Mouse (Mus musculus) forebrain, embryonic 10.5 days (tissue): Measurements from ENCODE around the gene Dnajc3. TPM values are rescaled to one million over a fixed set of nuclear protein-coding genes. Genes with fewer than 3 reads are reported as not detected.

Experiments
- DNase-seq: peaks from one replicate; pipeline ENCODE4 v3.0.0-alpha.2; 2017; ENCODE audit warnings: low spot score; ENCODE audit errors: extremely low spot score
- H3K27ac ChIP-seq: fragments of 300-500 bp; sonication (generic); 2 replicates; pipeline ENCODE4 v1.5.1; 2016; ENCODE audit warnings: mild to moderate bottlenecking
- H3K27me3 ChIP-seq: fragments of 300-500 bp; sonication (generic); 2 replicates; pipeline ENCODE4 v1.6.1; 2016; ENCODE audit warnings: mild to moderate bottlenecking; ENCODE audit not compliant: poor library complexity, severe bottlenecking
- H3K36me3 ChIP-seq: fragments of 300-500 bp; sonication (generic); replicated peaks from 2 replicates; pipeline ENCODE4 v1.6.1; 2016; ENCODE audit warnings: mild to moderate bottlenecking, moderate library complexity
- H3K4me1 ChIP-seq: fragments of 300-500 bp; sonication (generic); 2 replicates; pipeline ENCODE4 v1.6.1; 2016
- H3K4me3 ChIP-seq: fragments of 300-500 bp; sonication (generic); 2 replicates; pipeline ENCODE4 v1.5.1; 2016; ENCODE audit warnings: mild to moderate bottlenecking, moderate library complexity
- H3K9me3 ChIP-seq: fragments of 300-500 bp; sonication (generic); 2 replicates; pipeline ENCODE4 v1.6.1; 2016; ENCODE audit warnings: mild to moderate bottlenecking, moderate library complexity
- WGBS: fragments of 180-500 bp; shearing (Covaris S2); methylation state at CpG from one replicate; pipeline ENCODE4 v1.1.7; 2016; 5-methylcytosine and 5-hydroxymethylcytosine counted together
- polyA plus RNA-seq: library from polyadenylated mRNA; unstranded; fragments of >200 nt; fragmentation: Nextera tagmentation; extraction: Ambion mirVana; gene quantifications from 2 replicates; pipeline ENCODE4 v1.2.1, GENCODE M21; 2016

The Dnajc3 gene
- polyA plus RNA-seq, 1 experiment from 2014 or later, result 28.4 TPM

- WGBS, result 24% methylated on average over 5 of the region's 5 CpGs
- Histone ChIP-seq H3K9me3 (no peaks in the 10 kb centered on the region), H3K27ac (no peak overlapping the region), H3K27me3 (no peaks in the 10 kb centered on the region), H3K4me1 (peaks cover 21% of the 10 kb centered on the region), H3K4me3 (no peak overlapping the region), H3K36me3 (peaks cover 21% of the 10 kb centered on the region)
- no peak for DNase-seq
Observed at GRCm38 (mm10) chr14:119005834-119006233, 68.1 kb downstream of the Dnajc3 start.

DNA sequence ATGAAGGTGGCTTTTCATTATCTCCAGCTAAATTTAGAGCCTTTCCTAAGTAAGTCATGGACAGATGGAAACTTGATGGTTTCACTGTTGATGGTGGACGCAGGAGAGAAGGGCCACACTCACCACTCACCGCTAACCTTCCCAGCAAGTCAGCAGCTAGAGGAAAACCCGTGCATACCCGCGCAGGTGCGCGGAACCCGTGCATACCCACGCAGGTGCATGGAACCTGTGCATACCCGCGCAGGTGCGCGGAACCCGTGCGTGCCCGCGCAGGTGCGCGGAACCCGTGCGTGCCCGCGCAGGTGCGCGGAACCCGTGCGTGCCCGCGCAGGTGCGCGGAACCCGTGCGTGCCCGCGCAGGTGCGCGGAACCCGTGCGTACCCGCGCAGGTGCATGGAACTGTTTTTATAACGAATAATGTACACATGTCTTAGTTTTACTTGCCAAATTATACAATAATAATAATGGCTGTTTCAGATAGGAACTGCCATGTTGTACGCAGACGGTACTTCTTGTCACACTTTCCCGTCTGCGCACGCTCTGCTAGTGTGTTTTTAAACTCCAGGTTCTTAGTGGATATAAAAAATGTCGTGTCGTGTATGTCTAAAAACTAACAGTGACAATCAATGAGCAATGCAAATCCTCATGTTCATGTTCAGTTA lies 68.8 kb downstream of the Dnajc3 start:
- 2% methylated on average over 49 of the region's 49 CpGs for WGBS
- Histone ChIP-seq H3K27ac (peak overlapping the region; percentile 64), H3K4me3 (peak overlapping the region; percentile 59), H3K4me1 (peaks cover 21% of the 10 kb centered on the region), H3K36me3 (peaks cover 18% of the 10 kb centered on the region), H3K27me3 (no peaks in the 10 kb centered on the region), H3K9me3 (no peaks in the 10 kb centered on the region)
- DNase-seq, result no peak

DNA sequence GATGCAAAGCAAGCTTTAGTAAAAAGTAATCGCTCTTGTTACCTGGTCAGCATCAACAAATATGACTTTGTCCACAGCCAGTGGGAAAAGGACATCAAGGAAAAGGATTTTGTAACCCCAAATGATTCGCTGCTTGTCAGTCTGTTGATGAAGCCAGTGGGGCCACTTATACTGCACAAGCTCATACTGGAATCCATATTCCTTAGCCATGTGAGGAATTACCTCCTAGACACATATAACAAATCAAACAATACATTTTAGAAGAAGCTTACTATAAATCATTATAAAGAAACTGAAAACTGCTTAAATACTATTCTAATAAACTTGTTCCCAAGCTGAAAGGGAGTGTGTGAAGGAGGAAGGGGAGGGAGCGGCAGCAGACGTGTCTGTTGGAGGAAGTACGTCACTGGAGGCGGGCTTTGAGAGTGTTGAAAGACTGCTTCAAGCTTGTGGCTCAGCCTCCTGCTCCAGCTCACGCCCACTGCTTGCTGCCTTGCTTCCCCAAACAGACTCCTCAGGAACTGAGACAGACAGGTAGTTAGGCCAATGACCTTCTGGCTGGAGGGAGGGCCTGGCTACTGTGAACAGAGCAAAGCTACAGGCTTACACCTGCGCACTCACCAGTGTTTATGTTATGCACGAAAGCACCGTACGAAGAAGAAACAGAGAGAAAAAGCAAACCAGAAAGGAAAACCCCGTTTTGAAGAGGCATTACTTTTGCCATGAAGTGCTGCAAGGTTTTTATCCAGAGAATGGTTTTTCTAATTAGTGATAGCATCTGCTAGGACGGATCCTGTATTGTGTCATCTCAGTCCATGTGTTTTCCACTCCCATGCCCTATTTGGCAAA lies 69.6 kb downstream of the Dnajc3 start:
- Histone ChIP-seq H3K9me3 (no peaks in the 10 kb centered on the region), H3K36me3 (peaks cover 18% of the 10 kb centered on the region), H3K4me3 (peak overlapping the region; percentile 59), H3K27me3 (no peaks in the 10 kb centered on the region), H3K4me1 (peaks cover 21% of the 10 kb centered on the region), H3K27ac (peak overlapping the region; percentile 64)
- DNase-seq, result peak; percentile 93
- WGBS, result 1% methylated on average over 13 of the region's 13 CpGs

GRCm38 (mm10) chr14:119008031-119008590 lies 70.3 kb downstream of the Dnajc3 start:
- H3K9me3 ChIP-seq, result no peaks in the 10 kb centered on the region
- WGBS, result 49% methylated on average over 7 of the region's 7 CpGs
- peaks cover 21% of the 10 kb centered on the region for H3K36me3 ChIP-seq
- no peak for DNase-seq
- peak overlapping the region; percentile 59 for H3K4me3 ChIP-seq
- peaks cover 24% of the 10 kb centered on the region for H3K4me1 ChIP-seq
- no peaks in the 10 kb centered on the region for H3K27me3 ChIP-seq
- peak overlapping the region; percentile 64 for H3K27ac ChIP-seq

- no peak for DNase-seq
- Histone ChIP-seq H3K9me3 (no peaks in the 10 kb centered on the region), H3K4me3 (no peak overlapping the region), H3K4me1 (peaks cover 25% of the 10 kb centered on the region), H3K36me3 (peaks cover 31% of the 10 kb centered on the region), H3K27ac (no peak overlapping the region), H3K27me3 (no peaks in the 10 kb centered on the region)
- WGBS, result 95% methylated on average over 2 of the region's 2 CpGs
Observed at GRCm38 (mm10) chr14:119009531-119009930, 71.8 kb downstream of the Dnajc3 start.

DNA sequence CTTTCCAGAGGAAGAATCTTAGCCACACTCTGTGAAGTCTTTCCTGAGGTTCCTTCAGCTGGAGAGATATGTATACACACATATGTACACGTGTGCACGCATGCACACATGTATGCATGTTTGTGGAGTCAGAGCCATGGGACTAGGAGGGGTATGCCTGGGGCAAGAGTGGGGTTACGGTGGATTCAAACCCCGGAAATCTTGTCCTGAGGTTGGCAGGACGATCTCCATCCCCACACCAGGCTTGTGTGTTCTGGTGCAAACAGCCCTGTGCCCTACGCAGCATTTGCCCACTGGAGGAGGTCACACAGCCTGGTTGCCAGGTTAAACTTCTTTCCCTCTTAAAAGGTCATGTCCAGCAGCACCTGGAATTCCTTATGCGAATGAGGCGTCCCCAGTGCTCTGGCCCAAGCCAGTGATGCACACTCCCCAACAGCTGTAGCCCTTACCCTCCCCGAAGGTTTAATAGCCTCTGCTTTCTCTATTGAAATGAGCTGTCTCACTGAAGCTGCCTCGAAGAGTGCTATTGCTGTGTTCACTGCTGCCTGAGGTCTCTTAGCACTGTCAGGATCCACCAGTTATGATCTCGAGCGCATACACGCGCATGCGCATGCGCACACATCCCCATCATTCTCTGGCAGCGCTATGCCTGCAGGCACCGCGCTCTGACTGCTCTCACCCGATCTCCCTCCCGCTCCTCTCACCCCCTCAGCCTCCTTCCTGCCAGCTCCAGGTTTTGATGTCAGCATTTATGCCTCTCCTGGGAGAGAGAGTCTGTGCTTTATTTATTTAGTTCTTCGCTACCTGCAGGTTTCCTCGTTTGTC lies 75.0 kb downstream of the Dnajc3 start:
- 70% methylated on average over 23 of the region's 23 CpGs for WGBS
- H3K27me3 ChIP-seq, result no peaks in the 10 kb centered on the region
- H3K27ac ChIP-seq, result peak overlapping the region; percentile 32; the same call in 1 of the 2 replicates
- peak; percentile 41 for DNase-seq
- peak overlapping the region; percentile 22; the same call in 1 of the 2 replicates for H3K4me3 ChIP-seq
- H3K4me1 ChIP-seq, result peaks cover 10% of the 10 kb centered on the region
- H3K36me3 ChIP-seq, result peaks cover 48% of the 10 kb centered on the region
- no peaks in the 10 kb centered on the region for H3K9me3 ChIP-seq

GRCm38 (mm10) chr14:119013549-119013948 lies 75.8 kb downstream of the Dnajc3 start:
- H3K4me1 ChIP-seq, result peaks cover 4% of the 10 kb centered on the region; the same call in 1 of the 2 replicates
- H3K36me3 ChIP-seq, result peaks cover 54% of the 10 kb centered on the region
- no peak for DNase-seq
- H3K27ac ChIP-seq, result no peak overlapping the region
- no peaks in the 10 kb centered on the region for H3K9me3 ChIP-seq
- WGBS, result 80% methylated on average over 12 of the region's 12 CpGs
- H3K27me3 ChIP-seq, result no peaks in the 10 kb centered on the region
- H3K4me3 ChIP-seq, result no peak overlapping the region

DNA sequence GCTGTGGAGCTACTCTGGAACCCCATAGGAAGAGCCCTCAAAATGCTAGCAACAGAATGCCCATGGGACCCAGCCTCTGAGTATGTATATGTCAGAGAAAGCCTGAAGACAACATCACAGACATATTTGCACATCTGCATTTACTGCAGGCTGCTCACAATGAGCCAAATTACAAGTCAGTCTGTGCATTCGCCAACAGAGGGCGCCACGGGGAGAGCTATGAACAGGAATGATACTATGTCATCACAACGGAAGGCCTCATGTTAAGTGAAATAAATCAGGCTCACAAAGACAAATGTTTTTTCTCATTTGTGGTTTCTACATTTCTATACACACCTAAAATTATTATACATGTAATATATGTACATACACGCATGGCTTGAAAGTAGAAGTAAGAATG lies 88.1 kb downstream of the Dnajc3 start:
- peaks cover 34% of the 10 kb centered on the region for H3K36me3 ChIP-seq
- no peak for DNase-seq

GRCm38 (mm10) chr14:119027130-119027529 lies 89.4 kb downstream of the Dnajc3 start:
- no peaks in the 10 kb centered on the region for H3K9me3 ChIP-seq
- no peaks in the 10 kb centered on the region for H3K4me1 ChIP-seq
- H3K4me3 ChIP-seq, result no peak overlapping the region
- 60% methylated on average over 4 of the region's 4 CpGs for WGBS
- peak; percentile 46 for DNase-seq
- no peak overlapping the region for H3K27ac ChIP-seq
- H3K27me3 ChIP-seq, result no peaks in the 10 kb centered on the region
- H3K36me3 ChIP-seq, result peaks cover 47% of the 10 kb centered on the region

More for the DNA sequence above, 88.1 kb downstream of the Dnajc3 start:
- no peaks in the 10 kb centered on the region for H3K27me3 ChIP-seq
- H3K4me1 ChIP-seq, result no peaks in the 10 kb centered on the region
- H3K9me3 ChIP-seq, result no peaks in the 10 kb centered on the region
- H3K4me3 ChIP-seq, result no peak overlapping the region
- 72% methylated on average over 5 of the region's 5 CpGs for WGBS
- no peak overlapping the region for H3K27ac ChIP-seq

DNA sequence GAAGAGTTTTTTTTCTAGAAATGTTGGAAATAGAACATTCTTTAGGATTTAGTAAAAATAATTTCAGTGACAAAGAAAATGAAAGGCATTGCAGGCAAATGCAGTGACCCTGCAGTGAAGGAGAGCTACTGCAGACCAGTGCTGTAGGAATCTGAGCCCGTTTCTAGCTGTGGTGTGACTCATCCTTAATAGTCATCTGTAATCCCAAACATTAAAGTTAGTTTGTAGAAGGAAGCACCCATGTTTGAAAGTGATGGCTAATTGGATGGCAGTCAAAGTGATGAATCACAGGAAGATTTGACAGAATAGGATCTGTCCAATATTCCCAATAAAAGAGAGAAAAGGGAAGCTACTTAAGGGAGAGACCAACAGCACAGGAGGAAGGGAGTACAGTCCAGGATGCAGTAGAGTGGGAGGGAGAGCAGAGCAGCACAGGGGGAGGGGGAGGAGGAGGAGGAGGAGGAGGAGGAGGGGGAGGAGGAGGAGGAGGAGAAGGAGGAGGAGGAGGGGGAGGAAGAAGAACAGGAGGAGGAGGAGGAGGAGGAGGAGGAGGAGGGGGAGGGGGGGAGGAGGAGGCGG lies 90.0 kb downstream of the Dnajc3 start:
- no peak for DNase-seq
- 69% methylated on average over 2 of the region's 2 CpGs for WGBS
- no peaks in the 10 kb centered on the region for H3K9me3 ChIP-seq
- H3K27ac ChIP-seq, result no peak overlapping the region
- H3K4me1 ChIP-seq, result no peaks in the 10 kb centered on the region
- H3K36me3 ChIP-seq, result peaks cover 50% of the 10 kb centered on the region
- no peaks in the 10 kb centered on the region for H3K27me3 ChIP-seq
- H3K4me3 ChIP-seq, result no peak overlapping the region
